Mouse (Mus musculus) brain, embryonic 14.5 days (tissue): ENCODE measurements around the gene Kansl2.

Source experiments
- CTCF ChIP-seq: fragments of 200-500 bp; IDR thresholded peaks from 2 replicates; pipeline ENCODE4 v1.5.1; 2012; ENCODE audit warnings: inconsistent platforms, mild to moderate bottlenecking, moderate library complexity, borderline replicate concordance; ENCODE audit not compliant: insufficient read depth, insufficient read length; ENCODE audit errors: extremely low read depth
- POLR2A ChIP-seq: fragments of 200-500 bp; IDR thresholded peaks from 2 replicates; pipeline ENCODE4 v1.6.1; 2012; ENCODE audit warnings: mild to moderate bottlenecking, inconsistent platforms, borderline replicate concordance; ENCODE audit not compliant: poor library complexity, insufficient read depth, insufficient read length, severe bottlenecking; ENCODE audit errors: extremely low read depth

DNA sequence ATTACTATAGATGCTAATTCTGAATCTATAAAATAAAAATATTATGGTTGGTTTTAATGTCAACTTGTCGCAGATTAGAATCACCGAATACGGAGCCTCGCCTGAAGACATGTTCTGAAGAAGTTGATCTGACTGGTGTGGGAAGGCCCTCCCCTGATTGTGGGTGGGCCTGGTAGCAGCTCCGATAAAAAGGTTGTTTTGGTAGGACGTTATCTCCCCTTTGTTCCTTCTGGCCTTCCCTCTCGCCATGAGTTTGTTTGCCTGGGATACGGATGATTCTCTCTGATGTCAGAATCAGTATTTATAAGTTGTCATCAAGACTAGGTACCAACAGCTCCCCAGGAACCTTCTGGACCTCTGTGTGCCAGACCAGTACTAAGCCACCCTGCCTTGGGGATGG, 21.8 kb downstream of the Kansl2 start:
- TF ChIP-seq CTCF (no peak), POLR2A (no peak)
